Mouse (Mus musculus): ENCODE data around the gene Gm47955.
"Not testable (repeated sequence)": the region's sequence is repeated elsewhere in the genome, so short reads cannot be mapped to it uniquely, and the experiment has no call there.

Gene Gm47955

GRCm38 (mm10) chr1:82959870-82960385 is at the start of gene Gm47955:
Gm47955 (plus strand) TSS chr1:82960286.
- DNase-seq: no peak

- DNase-seq: no peak
Observed at GRCm38 (mm10) chr1:82913025-82913424, 47.1 kb upstream of the Gm47955 start, which contains the start of gene A030005L19Rik. A030005L19Rik (plus strand) TSS chr1:82913325.

- not testable (repeated sequence) for DNase-seq
Observed at GRCm38 (mm10) chr1:82913434-82913833, 46.7 kb upstream of the Gm47955 start.

- DNase-seq: no peak
Observed at GRCm38 (mm10) chr1:82924650-82925049, 35.4 kb upstream of the Gm47955 start, which contains the start of gene A030014E15Rik. A030014E15Rik (plus strand) TSS chr1:82924917.

GRCm38 (mm10) chr1:82930558-82930957 is 29.5 kb upstream of the Gm47955 start:
- DNase-seq: not testable (repeated sequence)

- DNase-seq: not testable (repeated sequence)
Observed at GRCm38 (mm10) chr1:82931326-82931725, 28.8 kb upstream of the Gm47955 start, which contains the start of gene Gm6217. Gm6217 (minus strand) TSS chr1:82931399.

- DNase-seq: no peak
Observed at GRCm38 (mm10) chr1:82938666-82939065, 21.4 kb upstream of the Gm47955 start.

- not testable (repeated sequence) for DNase-seq
Observed at GRCm38 (mm10) chr1:82942505-82942904, 17.6 kb upstream of the Gm47955 start.

- not testable (repeated sequence) for DNase-seq
Observed at GRCm38 (mm10) chr1:82943295-82943694, 16.8 kb upstream of the Gm47955 start, which contains the start of gene A030003K21Rik. A030003K21Rik (minus strand) TSS chr1:82943388.

GRCm38 (mm10) chr1:82946029-82946428 is 14.1 kb upstream of the Gm47955 start:
- not testable (repeated sequence) for DNase-seq

GRCm38 (mm10) chr1:82948601-82949000 is 11.5 kb upstream of the Gm47955 start:
- no peak for DNase-seq

GRCm38 (mm10) chr1:82955913-82956312 is 4.2 kb upstream of the Gm47955 start, which contains the start of gene Gm7544:
Gm7544 (minus strand) TSS chr1:82956013.
- not testable (repeated sequence) for DNase-seq

- no peak for DNase-seq
Observed at GRCm38 (mm10) chr1:82966413-82966812, 6.3 kb downstream of the Gm47955 start.

- no peak for DNase-seq
Observed at GRCm38 (mm10) chr1:82972046-82972445, 12.0 kb downstream of the Gm47955 start.

GRCm38 (mm10) chr1:82973244-82973643 is 13.2 kb downstream of the Gm47955 start:
- DNase-seq: no peak

GRCm38 (mm10) chr1:82973901-82974300 is 13.8 kb downstream of the Gm47955 start:
- no peak for DNase-seq

GRCm38 (mm10) chr1:82974342-82974741 is 14.3 kb downstream of the Gm47955 start:
- no peak for DNase-seq

- no peak for DNase-seq
Observed at GRCm38 (mm10) chr1:82975750-82976149, 15.7 kb downstream of the Gm47955 start.

- DNase-seq: no peak
Observed at GRCm38 (mm10) chr1:82977840-82978239, 17.8 kb downstream of the Gm47955 start.

- no peak for DNase-seq
Observed at GRCm38 (mm10) chr1:82986738-82987137, 26.7 kb downstream of the Gm47955 start.

- peak; percentile 67 for DNase-seq
Observed at GRCm38 (mm10) chr1:82987530-82988198, 27.6 kb downstream of the Gm47955 start.

GRCm38 (mm10) chr1:82991062-82991461 is 31.0 kb downstream of the Gm47955 start:
- no peak for DNase-seq

GRCm38 (mm10) chr1:82991596-82991995 is 31.5 kb downstream of the Gm47955 start:
- DNase-seq: no peak

- DNase-seq: no peak
Observed at GRCm38 (mm10) chr1:82992093-82992492, 32.0 kb downstream of the Gm47955 start.
